Mouse (Mus musculus) retina, embryonic 14.5 days (tissue): ENCODE data around the gene Olfr665.
"Not testable (repeated sequence)": the region's sequence is repeated elsewhere in the genome, so short reads cannot be mapped to it uniquely, and the experiment has no call there.

Source experiments
- DNase-seq: peaks from one replicate; pipeline ENCODE4 v3.0.0-alpha.2; 2015; ENCODE audit warnings: low spot score

Olfr665 gene

GRCm38 (mm10) chr7:104877731-104878130 is at the start of gene Olfr665:
Olfr665 (plus strand) TSS chr7:104878031.
- no peak for DNase-seq

GRCm38 (mm10) chr7:104842503-104842902 is 35.3 kb upstream of the Olfr665 start, which contains the start of gene Usp17lb:
Usp17lb (minus strand) TSS chr7:104842603.
- DNase-seq: no peak

GRCm38 (mm10) chr7:104843731-104844287 is 34.0 kb upstream of the Olfr665 start:
- no peak for DNase-seq

GRCm38 (mm10) chr7:104851546-104851945 is 26.3 kb upstream of the Olfr665 start:
- not testable (repeated sequence) for DNase-seq

- no peak for DNase-seq
Measured at GRCm38 (mm10) chr7:104855248-104855750, 22.5 kb upstream of the Olfr665 start.

- not testable (repeated sequence) for DNase-seq
Measured at GRCm38 (mm10) chr7:104856709-104857108, 21.1 kb upstream of the Olfr665 start, which contains the start of gene Usp17la. Usp17la (plus strand) TSS chr7:104857009.

GRCm38 (mm10) chr7:104857683-104858082 is 20.1 kb upstream of the Olfr665 start:
- DNase-seq: no peak

GRCm38 (mm10) chr7:104861381-104861780 is 16.4 kb upstream of the Olfr665 start:
- DNase-seq: no peak

GRCm38 (mm10) chr7:104895852-104896251 is 18.0 kb downstream of the Olfr665 start, which contains the start of gene Olfr666:
Olfr666 (minus strand) TSS chr7:104895952.
- no peak for DNase-seq

GRCm38 (mm10) chr7:104921382-104921781 is 43.6 kb downstream of the Olfr665 start, which contains the start of gene Olfr667:
Olfr667 (minus strand) TSS chr7:104921482.
- DNase-seq: no peak

- DNase-seq: no peak
Measured at GRCm38 (mm10) chr7:104927957-104928356, 50.1 kb downstream of the Olfr665 start, which contains the start of gene Olfr668. Olfr668 (minus strand) TSS chr7:104928057.
